Mouse (Mus musculus) induced T-regulatory cell, adult 2 months (primary cell): ENCODE results near the gene Pde4c.
A peak's percentile ranks its signal among the peaks of the same experiment; 100 is the strongest.

Experiments
- DNase-seq: peaks from one replicate; pipeline ENCODE4 v3.0.0-alpha.2; 2012; ENCODE audit warnings: low read depth

Gene Pde4c

DNA sequence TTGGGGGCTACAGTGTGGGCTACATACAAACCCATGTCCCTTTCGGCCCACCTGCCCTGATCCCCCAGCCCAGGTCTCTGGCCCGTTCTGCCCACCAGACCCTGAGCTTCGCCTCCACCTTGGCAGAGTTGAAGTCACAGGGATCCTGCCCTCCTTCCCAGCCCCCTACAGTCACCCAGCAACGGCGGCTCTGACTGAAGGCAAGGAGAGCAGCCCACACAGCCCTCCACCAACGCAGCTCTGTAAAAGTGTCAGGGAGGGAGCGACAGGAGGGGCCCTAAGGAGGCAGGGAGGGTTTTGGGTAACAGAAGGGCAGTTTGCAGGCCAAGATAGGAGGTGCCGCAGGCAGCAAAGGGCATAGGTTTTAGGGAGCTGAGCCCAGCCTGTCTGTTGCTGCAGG, 67.3 kb downstream of the Pde4c start:
- no peak for DNase-seq

DNA sequence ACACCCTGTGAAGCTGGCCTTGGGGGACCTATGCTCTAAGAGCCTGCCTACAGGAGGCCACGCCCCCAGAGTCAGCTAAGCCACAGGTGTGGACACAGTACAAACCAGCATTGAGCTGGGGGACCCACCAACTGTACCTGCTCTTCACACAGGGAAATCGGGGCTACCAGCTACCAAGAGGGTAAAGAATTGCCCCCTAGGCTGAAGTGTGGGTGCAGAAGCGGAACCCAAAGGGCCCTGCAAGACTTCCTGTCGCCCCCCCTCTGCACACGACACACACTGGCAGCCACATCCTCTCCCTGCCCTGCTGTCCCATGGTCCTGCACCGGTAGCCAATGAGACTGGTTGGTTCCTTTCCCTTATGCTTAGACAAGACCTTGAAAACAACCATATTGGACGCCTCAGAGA, 67.8 kb downstream of the Pde4c start:
- peak; percentile 91 for DNase-seq

DNA sequence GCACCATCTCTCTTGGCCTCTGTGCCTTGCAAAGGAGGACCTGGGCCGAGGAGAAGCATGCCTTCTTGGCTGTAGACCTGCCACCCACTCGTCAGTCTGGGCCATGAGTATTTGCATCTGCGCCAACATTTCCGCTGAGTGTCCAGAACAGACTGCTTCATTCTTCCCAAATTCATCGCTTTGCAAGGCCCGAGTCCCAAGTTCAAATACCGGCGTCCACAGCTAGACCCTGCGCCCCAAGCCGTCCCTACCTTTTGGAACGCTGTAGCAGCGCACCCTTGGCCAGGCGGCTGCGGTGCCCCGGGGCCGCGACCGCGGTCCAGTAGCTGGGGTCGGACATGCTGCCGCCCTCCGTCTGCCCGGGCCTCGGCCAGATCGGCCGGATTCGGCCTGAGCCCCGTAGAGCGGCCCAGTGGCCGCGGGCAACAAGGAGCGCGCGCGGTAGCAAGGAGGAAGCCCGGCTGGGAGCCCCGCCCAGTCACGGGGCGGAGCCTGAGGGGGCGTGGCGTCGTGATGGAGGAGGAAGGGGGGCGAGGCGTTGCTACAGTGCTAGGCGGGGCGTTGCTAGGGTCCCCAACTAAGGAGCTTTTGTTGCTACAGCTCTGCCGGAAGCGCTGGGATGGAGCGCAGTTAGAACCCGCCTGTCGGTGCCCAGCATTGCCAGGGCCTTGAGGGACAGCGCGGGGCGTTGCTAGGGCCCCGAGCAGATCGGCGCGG, 68.6 kb downstream of the Pde4c start:
- DNase-seq = peak; percentile 99

DNA sequence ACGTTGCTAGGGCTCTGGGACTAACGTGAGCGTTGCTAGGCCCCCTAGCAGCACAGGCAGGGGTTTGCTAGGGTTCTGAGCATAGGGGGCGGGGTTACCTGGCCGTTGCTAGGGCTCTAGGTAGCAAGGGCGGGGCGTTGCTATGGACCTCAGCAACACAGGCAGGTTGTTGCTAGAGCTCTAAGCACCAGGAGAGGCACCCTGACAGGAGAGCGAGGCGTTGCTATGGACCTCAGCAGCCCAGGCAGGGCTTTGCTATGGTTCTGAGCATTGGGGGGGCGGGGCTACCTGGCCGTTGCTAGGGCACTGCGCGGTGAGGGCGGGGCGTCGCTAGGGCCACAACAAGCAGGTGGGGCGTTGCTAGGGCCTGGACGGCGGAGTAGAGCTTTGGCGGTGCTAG, 69.2 kb downstream of the Pde4c start:
- DNase-seq = peak; percentile 93

DNA sequence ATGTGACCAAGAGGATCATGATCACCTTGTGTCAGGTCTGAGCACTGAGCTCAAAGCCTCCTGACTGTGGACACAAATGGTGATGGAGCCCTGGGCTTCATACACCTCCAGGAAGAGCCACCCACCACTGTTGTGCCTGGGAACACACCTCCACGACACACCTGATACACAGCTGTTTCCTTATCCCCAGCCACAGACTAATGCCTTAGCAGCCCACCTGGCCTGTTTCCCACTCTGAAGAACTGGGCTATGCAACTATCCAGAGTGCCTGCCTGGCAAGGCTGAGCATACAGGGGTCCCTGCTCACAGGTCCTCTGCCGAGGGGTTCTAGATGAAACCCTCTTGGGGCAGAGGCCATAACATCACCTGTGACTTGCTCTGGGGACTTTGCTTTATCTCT, 70.7 kb downstream of the Pde4c start:
- DNase-seq = no peak

DNA sequence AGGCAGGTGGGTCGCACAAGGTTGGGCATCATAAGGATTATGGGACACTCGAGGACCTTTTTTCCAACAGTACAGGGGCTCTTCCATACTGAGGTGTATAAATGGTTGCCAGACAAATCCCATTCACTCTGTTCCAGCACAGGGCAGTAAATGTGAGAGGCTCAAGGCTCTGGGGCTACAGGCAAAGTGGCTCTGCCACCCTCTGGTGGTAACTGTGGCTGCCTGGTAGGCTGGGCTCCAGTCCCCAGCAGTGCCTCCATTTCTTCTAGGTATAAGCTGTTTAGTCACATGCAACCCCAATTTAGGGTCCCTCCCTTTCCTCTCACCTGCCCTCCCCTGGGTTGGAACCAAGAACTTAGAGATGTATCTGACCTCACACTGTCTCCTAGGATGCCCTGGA, 71.8 kb downstream of the Pde4c start:
- DNase-seq = peak; percentile 27

DNA sequence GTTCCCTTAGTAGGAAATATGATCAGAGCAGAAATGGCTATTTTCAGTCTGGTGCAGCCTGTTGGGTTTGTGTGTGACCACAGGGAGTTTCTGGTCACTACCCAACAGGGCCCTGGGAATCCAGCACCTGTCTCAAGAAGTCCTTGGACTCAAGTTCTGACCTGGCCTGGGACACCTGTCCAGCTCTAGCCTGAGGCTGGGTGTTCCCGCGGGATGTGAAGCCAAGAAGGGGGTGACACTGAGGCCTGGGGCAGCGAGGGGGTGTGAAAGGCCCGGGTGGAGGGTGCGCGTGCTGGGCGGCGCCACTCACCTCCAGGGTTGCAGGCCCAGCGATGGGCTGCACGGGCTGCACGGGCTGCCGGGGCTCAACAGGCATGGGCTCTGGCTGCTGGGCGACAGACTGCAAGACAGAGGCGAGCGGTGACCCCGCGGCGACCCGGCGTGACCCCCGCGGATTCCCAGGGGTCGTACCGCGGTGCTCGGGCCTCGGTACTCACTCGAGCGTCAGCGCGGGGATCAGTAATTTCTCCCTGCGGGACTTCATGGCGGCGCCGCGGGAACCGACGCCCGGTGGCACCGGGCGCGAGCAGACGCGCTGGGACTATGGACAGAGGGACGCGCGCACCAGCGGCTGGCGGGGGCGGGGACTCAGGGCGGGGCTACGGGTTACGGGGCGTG, 73.0 kb downstream of the Pde4c start:
- DNase-seq = no peak

DNA sequence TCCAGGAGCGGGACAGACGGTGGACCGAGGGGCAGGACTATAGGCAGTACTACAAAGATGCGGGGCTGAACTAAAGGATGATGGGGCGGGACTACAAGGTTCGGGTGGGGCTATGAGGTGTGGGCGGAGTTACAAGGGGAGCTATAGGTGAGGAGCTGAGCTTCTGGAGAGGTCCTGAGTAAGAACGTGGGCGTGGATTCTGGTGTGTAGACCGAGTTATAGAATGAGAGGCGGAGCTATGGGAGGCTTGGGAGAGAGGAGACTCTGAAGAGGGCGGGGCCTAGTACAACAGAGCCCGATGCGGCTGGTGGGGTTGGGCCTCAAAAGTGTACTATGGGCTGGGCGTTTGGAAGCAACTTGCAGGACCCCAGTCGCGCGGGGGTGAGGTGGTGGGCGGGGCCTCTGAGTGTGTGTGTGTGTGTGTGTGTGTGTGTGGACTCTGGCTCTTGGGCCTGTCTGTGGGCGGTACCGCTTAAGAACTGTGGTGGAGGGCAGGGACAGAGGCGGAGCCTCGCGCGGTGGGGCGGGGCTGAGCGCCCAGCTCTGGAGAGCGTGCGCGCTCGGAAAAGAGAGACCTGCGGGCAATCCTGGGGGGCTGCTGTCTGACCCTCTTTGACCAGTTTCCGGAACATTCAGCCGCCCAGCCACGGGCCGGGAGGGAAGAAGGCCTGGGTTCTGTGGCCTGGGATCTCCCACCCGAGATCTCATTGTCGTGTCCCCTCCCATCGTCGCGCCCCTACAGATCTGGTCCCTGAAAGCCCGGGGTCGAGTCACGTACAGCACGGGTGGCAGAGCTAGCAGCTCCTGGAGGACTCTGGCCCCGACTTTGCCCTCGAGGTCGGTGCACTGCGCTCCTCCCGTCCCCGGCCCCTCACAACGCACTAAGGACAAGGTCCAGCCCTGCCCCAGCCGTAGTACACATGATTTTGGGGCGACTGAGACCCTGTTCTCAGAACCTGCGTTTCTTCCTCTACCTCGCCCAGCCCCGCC, 73.9 kb downstream of the Pde4c start:
- peak; percentile 97 for DNase-seq

DNA sequence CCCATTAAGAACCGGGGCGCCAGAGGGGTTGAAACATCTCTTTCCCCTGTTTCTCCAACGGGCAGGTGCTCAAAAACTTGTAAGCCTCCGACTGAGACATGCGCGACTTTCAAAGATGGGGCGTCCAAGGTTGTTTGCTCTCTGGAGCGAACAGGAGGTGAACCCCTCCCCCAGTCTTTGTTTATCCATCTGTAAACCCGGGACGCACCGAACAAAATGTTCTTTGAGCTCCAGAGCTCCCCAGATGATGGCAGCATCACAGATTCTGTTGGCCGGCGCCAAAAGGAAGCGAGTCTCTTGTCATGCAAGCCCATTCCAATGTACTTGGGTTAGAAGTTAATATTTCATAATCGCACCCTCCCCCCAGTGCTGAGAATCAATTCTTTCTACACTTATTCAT, 74.8 kb downstream of the Pde4c start:
- DNase-seq = peak; percentile 26

DNA sequence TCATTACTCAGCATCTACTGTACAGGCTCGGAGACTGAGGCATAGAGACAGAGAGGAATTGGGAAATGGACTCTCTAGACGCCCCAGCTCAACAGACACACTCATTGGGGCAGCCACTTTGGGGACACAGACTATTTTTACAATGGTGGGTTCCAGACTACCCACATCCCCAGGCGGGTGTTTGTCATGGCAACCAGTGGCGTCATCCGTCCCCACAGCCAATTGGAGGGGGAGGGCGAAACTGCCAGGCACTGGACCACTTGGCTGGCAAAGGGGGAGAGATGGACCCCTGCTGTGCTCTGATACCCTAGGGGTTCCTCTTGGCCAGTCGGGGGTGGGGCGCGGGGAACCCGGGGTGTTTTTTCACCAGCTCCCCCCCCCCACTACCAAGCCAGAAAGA, 77.1 kb downstream of the Pde4c start:
- DNase-seq = no peak
